Mouse (Mus musculus) heart, postnatal 4 days (tissue): ENCODE results near the gene Znhit2. TPM values are rescaled to one million over a fixed set of nuclear protein-coding genes. Genes with fewer than 3 reads are reported as not detected.

Experiments used
- DNase-seq: peaks from one replicate; pipeline ENCODE4 v3.0.0; 2021
- total RNA-seq, 2 experiments: library from RNA; stranded (reverse); gene quantifications; 2 replicates each; pipeline ENCODE4 v1.2.3; 2021

The Znhit2 gene
- total RNA-seq, 2 experiments from 2014 or later, result 16.2 to 16.7 TPM

DNA sequence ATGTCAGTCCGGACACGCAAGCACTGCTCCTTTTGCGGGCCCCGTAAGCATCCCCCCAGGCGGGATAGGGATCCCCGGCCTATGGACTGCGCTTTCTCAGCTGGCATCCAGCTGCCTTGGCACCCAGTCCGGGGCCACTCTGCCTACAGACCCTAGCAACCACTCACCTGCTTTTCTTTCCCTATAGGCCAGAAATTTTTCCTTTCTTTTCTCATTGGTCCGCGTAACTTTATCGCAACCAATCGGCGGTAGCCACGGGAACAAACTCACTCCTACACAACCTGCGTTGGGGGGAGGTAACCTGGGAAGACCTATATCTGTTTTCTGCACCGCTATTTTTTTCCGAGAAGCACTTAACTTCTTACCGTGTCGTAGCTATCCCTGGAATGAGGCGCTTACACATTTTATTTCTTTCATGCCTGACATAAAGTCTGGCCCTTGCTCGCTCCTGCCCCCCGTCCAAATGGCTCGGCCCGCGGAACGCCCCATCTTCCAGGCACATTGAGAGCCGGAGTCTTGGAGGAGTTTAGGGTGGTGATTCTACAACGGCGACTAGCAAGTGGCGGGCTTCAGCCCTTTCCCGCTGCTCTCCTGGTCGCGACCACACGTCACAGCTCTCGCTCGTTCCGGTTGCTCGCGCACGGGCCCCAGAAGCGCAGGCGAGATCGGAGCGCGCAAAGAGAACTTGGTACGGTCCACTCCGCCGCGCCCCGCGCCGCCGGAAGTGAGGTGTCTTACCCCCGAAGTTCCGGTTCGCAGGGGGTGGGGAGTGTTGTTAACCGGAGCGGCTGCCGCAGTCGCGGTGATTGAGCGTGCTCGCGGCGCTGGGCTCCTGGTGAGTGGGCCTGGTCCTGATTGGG is 14.5 kb upstream of the Znhit2 start, which contains the start of gene Syvn1:
TSS of gene Syvn1 (plus strand) at position 283 of the 860 bp plus-strand sequence.
- peak; percentile 89 for DNase-seq

DNA sequence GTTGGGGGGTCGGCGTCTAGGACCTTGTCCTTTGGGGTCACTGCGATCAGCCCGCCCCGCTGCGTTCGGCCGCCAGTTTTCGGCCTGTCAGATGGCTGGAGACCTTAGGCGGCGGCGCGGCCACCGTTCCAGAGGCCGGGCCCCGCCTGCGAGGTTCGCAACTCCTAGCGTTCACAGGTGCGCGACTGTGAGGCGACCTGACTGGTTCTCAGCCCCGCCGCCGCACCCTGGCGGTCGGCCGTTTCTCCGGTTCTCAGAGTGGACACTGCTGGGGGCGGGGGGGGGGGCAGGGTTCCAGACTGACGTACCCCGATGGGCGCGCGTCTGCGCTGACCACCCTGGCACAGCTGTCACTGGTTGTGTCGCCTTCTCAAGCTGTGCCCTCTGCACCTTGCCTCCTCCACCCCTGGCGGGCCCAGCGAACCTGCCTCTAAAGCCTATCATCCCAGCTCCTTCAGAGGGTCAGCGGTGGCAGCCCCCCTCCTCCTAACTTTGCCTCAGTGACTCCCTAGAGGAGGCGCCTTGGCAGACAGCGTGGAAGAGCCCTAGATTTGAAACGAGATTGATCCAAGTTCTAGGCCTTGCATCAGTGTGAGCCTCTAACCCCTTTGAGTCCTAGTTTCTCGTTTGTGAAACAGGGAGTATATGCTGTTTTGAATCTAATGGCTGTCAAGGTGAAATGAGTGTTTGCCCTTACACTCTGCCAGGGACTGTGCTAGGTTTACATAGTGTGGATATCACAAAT is 13.7 kb upstream of the Znhit2 start:
- DNase-seq, result no peak

DNA sequence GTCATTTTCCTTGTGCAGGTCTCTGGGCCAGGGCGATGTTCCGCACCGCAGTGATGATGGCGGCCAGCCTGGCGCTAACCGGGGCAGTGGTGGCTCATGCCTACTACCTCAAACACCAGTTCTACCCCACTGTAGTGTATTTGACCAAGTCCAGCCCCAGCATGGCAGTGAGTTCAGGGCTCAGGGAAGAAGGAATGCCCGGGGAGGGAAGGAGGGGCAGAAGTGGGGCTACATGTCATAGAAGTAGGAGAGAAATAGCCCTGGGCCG is 13.2 kb upstream of the Znhit2 start:
- no peak for DNase-seq

DNA sequence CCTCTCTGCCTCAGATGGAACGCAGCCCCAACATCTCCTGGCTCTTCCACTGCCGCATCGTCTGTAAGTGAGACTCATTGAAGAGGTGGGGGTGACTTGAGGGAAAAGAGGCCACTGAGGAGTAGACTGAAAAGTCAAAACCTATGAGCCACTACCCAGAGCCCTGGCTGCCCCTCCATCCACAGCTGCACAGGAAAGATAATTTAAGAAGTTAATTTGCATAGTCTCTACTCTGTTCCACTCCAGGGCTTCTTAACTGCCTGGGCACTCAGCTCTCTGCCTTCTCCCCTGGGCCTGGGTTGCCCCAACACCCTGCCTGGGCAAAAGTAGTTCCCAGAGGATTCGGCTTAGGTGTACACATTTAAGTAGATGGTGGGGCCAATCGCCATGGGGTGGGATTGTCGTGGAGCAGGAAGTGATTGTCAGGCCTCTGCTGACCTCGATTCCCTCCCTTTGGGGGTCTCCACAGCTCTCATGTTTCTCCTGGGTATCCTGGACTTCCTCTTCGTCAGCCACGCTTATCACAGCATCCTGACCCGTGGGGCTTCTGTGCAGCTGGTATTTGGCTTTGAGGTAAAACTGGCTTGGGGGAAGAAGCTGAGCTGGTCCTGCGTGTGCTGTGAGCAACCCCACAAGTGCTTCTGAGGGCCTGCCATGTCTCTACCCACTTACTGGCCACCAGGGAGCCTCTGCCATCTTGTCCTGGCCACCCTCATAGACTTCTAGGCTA is 12.1 kb upstream of the Znhit2 start:
- DNase-seq, result no peak

DNA sequence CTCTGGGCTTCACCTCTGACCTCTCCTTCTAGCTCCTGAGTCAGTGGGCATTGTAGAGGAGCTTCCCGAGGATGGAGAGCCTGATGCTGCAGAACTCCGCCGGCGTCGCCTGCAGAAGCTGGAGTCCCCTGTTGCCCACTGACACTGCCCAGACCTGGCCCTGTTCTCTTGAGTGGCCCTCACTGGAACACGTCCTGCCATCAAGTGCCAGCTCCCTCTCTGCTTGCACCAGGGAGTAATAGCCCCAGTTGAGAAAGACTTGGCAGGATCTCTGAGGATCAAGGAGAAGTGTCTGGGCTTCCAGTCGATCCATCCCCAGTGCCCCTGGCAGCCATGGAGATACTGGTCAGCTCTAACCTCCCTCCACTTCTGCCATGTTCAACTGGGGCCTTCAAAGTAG is 8.5 kb upstream of the Znhit2 start:
- no peak for DNase-seq

DNA sequence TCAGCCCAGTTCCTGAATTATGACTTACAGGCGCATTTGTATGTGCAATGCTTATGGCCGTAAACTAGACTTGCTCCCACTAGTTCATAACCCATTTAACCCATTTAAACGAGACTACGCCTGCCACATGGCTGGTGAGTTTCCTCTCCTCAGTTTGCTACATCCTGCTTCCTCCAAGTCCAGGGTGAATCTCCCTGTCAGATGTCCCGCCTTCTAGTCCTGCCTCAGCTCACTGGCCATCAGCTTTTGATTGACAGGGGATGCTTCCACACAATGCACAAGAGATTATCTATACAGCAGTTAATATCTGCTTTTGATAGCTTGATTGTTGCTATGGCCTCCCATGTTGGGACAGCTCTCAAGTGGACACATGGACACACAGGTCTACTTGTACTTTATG is 6.7 kb upstream of the Znhit2 start:
- no peak for DNase-seq

DNA sequence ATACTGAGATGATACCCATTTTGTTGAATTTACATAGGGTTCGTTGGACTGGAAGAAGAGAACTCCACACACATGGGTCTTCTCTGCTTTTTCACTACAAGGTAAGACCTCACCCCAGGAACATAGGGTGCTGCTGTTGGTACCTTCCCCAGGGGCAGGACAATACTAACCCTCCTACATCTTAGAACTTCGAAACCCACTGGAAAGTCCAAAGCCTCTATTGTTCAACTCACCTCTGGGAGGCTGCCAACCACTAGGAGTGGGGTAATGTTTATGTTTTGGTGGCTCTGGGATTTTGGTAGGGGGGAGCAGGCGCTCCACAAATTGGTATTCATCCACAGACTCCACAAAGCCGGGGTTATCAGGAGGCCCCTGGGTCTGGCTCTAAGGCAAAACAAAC is 4.3 kb upstream of the Znhit2 start:
- DNase-seq, result no peak

DNA sequence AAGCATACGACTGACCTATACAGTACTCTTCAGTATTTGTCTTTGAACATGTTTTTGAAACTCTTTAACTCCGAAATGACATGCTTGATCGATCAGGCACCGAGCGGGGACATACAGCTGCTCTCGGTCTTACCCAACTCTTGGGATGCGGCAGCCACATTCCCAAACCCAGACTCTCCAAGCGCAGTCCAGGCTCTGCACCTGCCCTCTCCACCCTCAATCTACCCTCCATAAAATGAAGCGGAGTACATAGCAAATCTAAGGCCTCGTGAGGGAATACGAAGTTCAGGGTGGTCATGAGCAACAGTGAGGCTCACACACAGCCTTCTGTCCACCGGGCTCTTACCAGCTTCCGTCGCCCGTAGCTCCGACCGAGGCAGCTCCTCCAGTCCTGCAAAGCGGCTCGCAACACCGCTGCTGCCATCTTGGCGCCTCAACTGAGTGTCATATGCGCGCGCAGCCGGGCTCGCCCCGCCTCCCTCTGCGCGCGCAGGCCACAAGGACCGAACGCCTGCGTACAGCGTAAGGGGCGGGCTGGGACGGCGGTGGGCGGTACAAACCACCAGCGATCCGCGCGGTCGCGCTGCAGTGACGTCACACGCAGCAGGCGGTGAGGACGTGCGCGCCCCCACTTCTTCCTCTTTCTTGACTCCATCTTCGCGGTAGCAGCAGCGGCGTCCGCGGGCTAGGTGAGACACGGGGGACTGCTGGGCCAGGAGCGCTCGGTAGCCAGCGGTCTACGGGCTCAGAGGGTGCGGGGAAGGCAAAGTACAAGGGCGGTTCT is 3.5 kb upstream of the Znhit2 start, which contains the start of the genes Mrpl49 and Fau:
TSS of gene Mrpl49 (minus strand) at position 473 of the 784 bp plus-strand sequence.
TSS of gene Fau (plus strand) at position 532 of the 784 bp plus-strand sequence.
- DNase-seq, result peak; percentile 99

DNA sequence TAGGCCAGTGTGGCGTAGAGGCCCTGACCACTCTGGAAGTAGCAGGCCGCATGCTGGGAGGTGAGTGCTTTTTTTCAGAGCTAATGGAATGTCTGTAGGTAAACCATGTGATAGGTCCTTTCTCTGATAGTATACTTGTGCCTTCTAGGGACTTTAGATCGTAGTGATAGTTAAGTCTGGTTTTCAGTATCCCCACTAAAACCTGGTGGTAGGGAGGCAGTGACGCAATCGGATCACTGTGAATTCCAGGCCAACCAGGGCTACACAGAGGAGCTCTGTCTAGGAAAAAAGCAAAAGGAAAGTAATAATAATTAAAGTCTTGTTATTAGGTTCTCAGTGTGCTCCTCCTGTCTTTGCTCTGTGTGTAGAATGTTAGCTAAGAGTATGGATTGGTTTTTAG is 2.5 kb upstream of the Znhit2 start:
- no peak for DNase-seq

DNA sequence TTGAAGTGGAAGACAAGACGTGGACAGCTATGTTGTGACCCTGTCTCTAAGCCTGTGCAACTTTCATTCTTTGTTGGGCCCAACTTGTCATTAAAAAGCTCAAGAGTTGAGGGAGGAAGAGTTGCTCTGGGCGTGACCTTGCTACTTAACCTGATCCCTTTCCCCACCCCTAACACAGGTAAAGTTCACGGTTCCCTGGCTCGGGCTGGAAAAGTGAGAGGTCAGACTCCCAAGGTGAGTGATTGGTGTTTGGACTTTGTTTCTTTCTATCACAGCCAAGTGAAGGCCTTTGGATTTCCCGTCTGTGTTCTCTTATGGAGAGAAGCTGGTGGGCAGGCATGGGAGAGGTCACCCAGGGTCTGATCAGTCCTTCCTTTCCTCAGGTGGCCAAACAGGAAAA is 2.0 kb upstream of the Znhit2 start:
- DNase-seq, result no peak

DNA sequence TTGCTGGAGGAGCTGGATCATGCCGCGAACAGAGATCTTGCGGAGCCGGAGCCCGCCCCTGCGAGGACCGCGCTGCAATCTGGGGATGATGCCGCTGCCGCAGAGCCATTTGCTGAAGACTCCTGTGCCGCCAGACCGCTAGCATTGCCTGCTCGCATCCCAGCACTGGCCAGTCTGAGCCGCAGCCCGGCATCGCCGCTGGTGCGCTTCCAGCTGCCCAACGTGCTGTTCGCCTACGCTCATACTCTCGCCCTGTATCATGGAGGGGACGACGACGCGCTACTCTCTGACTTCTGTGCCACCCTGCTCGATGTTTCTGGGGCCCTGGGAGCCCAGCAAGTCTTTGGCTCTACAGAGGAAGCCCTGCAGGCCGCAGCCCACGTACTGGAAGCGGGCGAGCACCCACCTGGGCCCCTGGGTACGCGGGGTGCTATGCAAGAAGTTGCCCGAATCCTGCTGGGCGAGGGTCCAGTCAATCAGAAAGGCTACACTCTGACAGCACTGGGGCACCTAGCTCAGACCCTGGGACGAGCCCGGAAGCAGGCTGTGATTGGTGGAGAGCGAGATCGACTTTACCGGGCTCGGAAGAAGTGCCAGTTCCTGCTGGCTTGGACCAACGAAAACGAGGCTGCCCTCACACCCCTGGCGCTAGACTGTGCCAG is 780 bp downstream of the Znhit2 start:
- DNase-seq, result peak; percentile 49

DNA sequence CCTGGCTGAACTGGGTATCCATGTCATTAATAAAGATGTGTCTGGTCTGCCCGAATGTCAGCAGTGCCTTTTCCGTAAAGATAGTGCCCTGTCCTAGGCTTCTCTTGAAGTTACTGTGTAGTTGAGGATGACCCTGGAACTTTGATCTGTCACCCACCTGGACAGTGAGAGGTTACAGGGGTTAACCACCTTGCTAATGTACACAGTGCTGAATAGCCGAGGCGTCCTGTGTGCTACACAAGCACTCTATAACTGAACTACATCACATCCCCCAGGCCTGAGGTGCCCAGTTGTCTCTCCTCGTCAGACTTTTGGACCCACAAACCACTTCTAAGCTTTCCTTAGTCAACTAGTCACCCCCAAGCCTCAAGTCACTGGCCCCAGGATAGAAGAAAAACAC is 1.4 kb downstream of the Znhit2 start:
- DNase-seq, result no peak

DNA sequence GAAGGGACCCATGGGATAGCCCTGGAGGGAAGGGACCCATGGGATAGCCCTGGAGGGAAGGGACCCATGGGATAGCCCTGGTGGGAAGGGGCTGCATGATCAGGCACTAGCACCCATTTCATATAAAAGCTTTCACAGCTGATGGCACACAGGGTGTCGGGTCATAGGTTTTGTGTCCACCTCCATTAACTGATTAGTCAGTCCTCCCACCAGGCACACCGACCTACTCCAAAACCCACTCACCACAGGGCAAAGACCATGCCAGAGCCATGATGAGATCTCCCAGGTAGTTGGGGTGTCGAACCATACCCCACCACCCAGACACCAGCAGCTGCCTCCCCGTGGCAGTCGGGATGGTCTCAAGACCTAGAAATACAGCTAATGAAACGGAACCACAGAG is 2.1 kb downstream of the Znhit2 start:
- DNase-seq, result no peak

DNA sequence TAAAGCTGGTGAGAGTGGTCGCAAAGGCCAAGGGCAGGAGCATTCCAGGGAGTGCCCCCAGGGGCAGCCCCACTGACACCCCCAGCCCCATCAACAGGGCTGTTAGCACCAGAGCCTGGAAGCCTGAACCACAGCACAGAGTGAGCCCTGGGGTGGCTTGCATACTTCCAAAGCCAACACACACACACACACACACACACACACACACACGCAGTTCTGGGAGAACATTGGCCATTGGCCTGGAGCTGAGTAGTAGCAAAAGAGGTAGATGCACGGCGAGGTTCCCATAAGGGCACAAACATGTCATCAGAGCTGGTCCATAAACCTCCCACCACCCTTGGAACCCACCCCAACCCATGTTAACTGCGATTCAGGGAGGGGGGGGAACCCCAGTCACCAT is 5.6 kb downstream of the Znhit2 start:
- no peak for DNase-seq

DNA sequence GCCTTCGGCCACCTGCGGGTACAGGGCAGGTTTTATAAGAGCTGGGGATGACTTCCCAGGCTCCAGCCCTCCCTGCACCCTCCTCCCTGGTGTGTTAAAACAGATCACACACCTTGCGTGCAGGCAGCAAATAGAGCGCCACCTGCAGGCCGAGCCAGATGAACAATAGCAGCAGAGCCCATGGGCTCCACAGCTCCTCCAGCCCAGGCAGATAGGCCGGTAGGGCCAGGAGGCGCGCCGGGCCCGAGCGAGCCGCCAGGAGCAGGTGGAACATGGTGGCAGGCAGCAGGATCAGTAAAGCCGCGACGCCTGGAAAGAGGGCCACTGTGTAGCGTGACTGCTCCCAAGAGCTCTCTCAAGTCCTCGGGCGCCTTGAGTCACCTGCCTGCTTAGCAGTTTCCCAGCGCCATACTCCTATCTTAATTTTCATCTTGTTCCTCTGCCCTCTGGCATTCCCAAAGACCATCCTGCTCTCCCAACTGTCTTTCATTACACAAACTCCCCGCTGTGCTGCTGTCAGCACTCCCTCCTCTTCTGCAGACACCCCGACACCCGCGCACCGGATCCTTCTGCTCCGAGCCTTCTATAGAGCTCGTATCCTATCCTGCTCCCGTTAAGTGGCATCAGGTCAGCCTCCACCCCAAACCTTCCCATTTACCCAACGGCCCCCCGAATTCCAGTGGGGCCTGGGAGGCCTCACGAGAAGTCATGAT is 6.2 kb downstream of the Znhit2 start:
- DNase-seq, result peak; percentile 86

DNA sequence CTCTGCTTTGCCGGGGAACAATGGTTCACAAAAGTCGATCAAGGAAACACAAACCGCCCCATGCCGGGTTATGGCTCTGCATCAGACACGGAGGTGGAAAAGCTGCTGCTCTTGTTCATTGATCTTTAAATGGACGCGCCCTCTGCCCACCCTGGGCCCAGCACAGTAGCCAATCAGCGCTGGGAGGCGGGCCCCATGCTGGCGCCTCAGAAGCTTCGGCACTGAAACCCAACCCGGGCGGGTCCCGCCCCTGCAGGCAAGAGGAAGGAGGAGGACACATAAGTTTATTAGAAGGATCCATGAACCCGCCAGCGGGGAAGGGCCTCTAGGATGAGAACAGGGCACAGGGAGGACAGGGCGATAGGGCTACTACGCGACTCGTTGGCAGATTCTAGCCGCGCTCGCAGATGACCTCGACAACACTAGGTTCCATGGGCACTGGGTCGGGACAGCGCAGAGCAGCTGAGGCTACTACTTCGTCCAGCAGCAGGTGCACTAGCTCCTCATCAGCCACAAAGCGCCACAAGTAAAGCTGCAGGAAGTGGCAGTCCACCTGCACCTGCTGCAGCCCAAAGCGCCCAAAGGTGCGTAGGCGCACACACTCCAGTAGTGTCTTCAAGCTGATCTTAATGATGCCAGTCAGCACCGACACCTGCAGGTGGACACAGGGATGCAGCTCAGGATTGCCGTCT is 6.9 kb downstream of the Znhit2 start, which contains the start of gene Tm7sf2:
TSS of gene Tm7sf2 (minus strand) at position 650 of the 692 bp plus-strand sequence.
- DNase-seq, result peak; percentile 91

DNA sequence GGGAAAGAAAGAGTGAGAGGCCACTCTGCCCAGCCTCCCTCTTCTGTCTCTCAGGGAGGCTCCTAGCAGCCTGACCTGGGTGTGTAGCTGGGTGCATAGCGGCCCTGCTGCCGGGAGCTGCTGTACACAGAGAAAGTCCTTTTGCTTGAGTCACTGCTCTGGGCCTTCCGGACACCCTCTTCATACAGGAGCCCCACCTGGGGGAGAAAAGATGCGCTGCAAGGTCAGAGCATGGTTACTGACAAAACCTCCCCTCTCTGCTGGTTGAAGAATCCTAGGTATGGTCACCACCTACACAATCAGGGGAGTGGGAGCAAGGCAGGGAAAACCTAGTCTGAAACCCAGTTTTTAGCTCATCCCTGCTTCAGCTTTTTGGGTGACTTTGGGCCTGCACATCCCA is 8.0 kb downstream of the Znhit2 start:
- DNase-seq, result no peak

DNA sequence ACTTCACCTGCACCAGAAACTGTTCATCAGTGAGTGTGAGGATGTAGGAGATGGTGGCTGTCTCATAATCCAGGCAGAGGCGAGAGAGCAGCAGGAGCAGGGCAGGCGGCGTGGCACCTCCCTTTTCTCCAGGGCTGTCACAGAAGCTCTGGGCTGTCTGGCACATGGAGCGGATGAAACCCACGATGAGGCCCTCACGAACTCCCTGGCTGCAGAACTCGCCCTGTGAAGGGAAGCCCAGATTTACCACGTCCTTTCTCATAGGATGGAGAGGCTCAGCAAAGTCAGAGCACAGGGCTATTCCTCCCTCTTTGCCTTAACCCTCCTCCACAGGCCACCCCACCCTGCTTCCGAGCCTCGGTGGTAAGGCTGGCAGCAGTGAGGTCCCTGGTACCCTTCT is 8.9 kb downstream of the Znhit2 start:
- no peak for DNase-seq

DNA sequence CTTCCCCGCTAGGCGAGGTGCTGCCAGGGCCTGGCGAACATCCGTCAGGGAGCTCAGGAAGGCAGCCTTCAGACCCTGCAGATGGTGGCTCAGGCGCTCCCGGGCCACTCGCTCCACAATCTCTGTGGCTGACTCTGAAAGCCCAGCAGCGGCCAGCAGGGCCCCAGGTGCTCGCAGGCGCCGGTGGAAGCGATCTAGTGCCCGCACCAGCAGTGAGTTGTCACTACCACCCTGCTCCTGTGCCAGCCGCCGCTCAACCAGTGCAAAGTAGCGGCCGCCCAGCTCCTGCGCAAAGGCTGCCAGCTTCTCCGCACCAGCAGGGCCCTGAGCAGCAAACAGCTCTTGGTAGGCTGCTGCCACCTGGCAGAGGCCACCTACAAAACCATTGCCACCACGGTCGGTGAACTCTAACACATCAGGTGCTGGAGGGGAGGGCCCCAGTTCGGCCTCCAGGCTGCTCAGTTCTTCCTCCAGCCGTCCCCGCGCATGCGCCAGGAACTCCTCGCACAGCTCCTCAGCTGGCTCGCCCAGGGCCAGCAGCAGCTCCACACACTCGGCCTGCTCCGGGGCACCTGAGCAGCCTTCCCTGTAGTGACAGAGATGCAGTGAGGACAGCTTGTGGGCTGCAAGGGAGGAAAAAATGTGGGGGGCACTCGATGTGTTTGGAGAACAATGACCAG is 9.7 kb downstream of the Znhit2 start:
- DNase-seq, result no peak

DNA sequence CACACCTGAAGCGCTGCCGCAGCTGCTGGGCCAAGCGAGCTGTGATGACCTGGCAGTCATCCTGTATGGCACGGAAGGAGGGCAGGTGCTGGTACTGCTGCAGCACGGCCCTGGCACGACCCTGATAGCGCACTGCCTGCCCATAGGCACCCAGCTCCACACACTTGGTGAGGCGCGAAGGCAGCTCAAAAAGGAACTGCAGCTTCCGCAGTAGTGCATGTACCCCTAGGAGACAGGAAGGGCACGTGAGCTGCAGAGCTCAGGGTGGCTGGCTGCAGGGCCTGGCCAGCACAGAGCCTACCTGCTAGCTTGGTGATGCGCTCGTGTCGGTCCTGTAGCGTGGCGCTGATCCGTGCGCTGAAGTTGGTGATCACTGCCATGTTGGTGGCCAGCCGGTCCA is 10.3 kb downstream of the Znhit2 start:
- DNase-seq, result no peak
